Mouse (Mus musculus) midbrain, embryonic 11.5 days (tissue): ENCODE data around the gene Acsm2. TPM values are rescaled to one million over a fixed set of nuclear protein-coding genes. Genes with fewer than 3 reads are reported as not detected.

Source experiments
- ATAC-seq: fragments of 200-750 bp; cut with Nextera tagmentation; 2 replicates; pipeline ENCODE4 v1.8.0; 2017; ENCODE audit warnings: moderate TSS enrichment, moderate library complexity; ENCODE audit not compliant: low FRiP score
- DNase-seq: peaks from one replicate; pipeline ENCODE4 v3.0.0; 2015; ENCODE audit warnings: low spot score; ENCODE audit errors: missing footprints
- H3K27ac ChIP-seq: fragments of 300-500 bp; sonication (generic); 2 replicates; pipeline ENCODE4 v1.5.1; 2014; ENCODE audit warnings: low read depth, low read length
- H3K27me3 ChIP-seq: fragments of 300-500 bp; sonication (generic); 2 replicates; pipeline ENCODE4 v1.6.1; 2014; ENCODE audit warnings: mild to moderate bottlenecking, low read length, moderate library complexity, mixed read lengths; ENCODE audit not compliant: control insufficient read depth, insufficient read depth
- H3K36me3 ChIP-seq: fragments of 300-500 bp; sonication (generic); 2 replicates; pipeline ENCODE4 v1.6.1; 2014; ENCODE audit warnings: mild to moderate bottlenecking, low read length, moderate library complexity, mixed read lengths; ENCODE audit not compliant: control insufficient read depth, insufficient read depth
- H3K4me1 ChIP-seq: fragments of 300-500 bp; sonication (generic); 2 replicates; pipeline ENCODE4 v1.6.1; 2014; ENCODE audit warnings: low read length; ENCODE audit not compliant: control insufficient read depth, insufficient read depth
- H3K4me2 ChIP-seq: fragments of 300-500 bp; sonication (generic); 2 replicates; pipeline ENCODE4 v1.6.1; 2014; ENCODE audit warnings: mild to moderate bottlenecking, moderate library complexity
- H3K4me3 ChIP-seq: fragments of 300-500 bp; sonication (generic); 2 replicates; pipeline ENCODE4 v1.5.1; 2014; ENCODE audit warnings: low read depth, low read length
- H3K9ac ChIP-seq: fragments of 300-500 bp; sonication (generic); 2 replicates; pipeline ENCODE4 v1.6.1; 2014; ENCODE audit warnings: low read length
- H3K9me3 ChIP-seq: fragments of 300-500 bp; sonication (generic); 2 replicates; pipeline ENCODE4 v1.6.1; 2016; ENCODE audit warnings: low read length; ENCODE audit not compliant: control insufficient read depth
- WGBS: fragments of 180-500 bp; shearing (Covaris S2); extraction: QIAGEN DNeasy Blood & Tissue Kit; methylation state at CpG from one replicate; pipeline ENCODE4 v1.1.7; 2014; 5-methylcytosine and 5-hydroxymethylcytosine counted together
- polyA plus RNA-seq: library from polyadenylated mRNA; unstranded; fragments of >200 nt; fragmentation: Nextera tagmentation; extraction: Ambion mirVana; gene quantifications from 2 replicates; pipeline ENCODE4 v1.2.1, GENCODE M21; 2014

Gene Acsm2
- polyA plus RNA-seq, 1 experiment from 2014 or later = not detected

- Histone ChIP-seq H3K4me3 (no peak overlapping the region), H3K9ac (no peak overlapping the region), H3K4me2 (no peak overlapping the region), H3K27ac (no peak overlapping the region), H3K36me3 (no peaks in the 10 kb centered on the region), H3K4me1 (no peaks in the 10 kb centered on the region), H3K27me3 (no peaks in the 10 kb centered on the region), H3K9me3 (no peaks in the 10 kb centered on the region)
- ATAC-seq = no peak
- WGBS = 77% methylated on average over 1 of the region's 1 CpGs
- DNase-seq = no peak
Observed at GRCm38 (mm10) chr7:119601954-119602317, 47.8 kb downstream of the Acsm2 start.

- Histone ChIP-seq H3K27ac (no peak overlapping the region), H3K9me3 (no peaks in the 10 kb centered on the region), H3K4me1 (no peaks in the 10 kb centered on the region), H3K9ac (no peak overlapping the region), H3K4me2 (no peak overlapping the region), H3K27me3 (no peaks in the 10 kb centered on the region), H3K4me3 (no peak overlapping the region), H3K36me3 (no peaks in the 10 kb centered on the region)
- ATAC-seq (no peak), DNase-seq (no peak)
- 91% methylated on average over 2 of the region's 2 CpGs for WGBS
Observed at GRCm38 (mm10) chr7:119604903-119605483, 50.9 kb downstream of the Acsm2 start.

GRCm38 (mm10) chr7:119605926-119606663, 52.0 kb downstream of the Acsm2 start:
- 74% methylated on average over 9 of the region's 9 CpGs for WGBS
- Histone ChIP-seq H3K4me2 (no peak overlapping the region), H3K36me3 (no peaks in the 10 kb centered on the region), H3K4me1 (no peaks in the 10 kb centered on the region), H3K27ac (no peak overlapping the region), H3K9me3 (no peaks in the 10 kb centered on the region), H3K4me3 (no peak overlapping the region), H3K27me3 (no peaks in the 10 kb centered on the region), H3K9ac (no peak overlapping the region)
- ATAC-seq = no peak
- DNase-seq = no peak

- Histone ChIP-seq H3K4me3 (no peak within 1 kb of the TSS), H3K27me3 (no peaks in the 10 kb centered on the region), H3K36me3 (no peaks in the 10 kb centered on the region), H3K9me3 (no peaks in the 10 kb centered on the region), H3K27ac (no peak within 1 kb of the TSS), H3K4me2 (no peak within 1 kb of the TSS), H3K9ac (no peak within 1 kb of the TSS), H3K4me1 (no peaks in the 10 kb centered on the region)
- DNase-seq = no peak
- WGBS = 83% methylated on average over 5 of the region's 5 CpGs
- ATAC-seq = no peak
Observed at GRCm38 (mm10) chr7:119606664-119607076, 52.5 kb downstream of the Acsm2 start, which contains the start of gene Acsm1. Gene Acsm1, plus strand, starts transcription at chr7:119607026.

GRCm38 (mm10) chr7:119607796-119608515, 53.8 kb downstream of the Acsm2 start:
- Histone ChIP-seq H3K36me3 (no peaks in the 10 kb centered on the region), H3K27me3 (no peaks in the 10 kb centered on the region), H3K4me2 (no peak overlapping the region), H3K27ac (no peak overlapping the region), H3K9ac (no peak overlapping the region), H3K9me3 (no peaks in the 10 kb centered on the region), H3K4me1 (no peaks in the 10 kb centered on the region), H3K4me3 (no peak overlapping the region)
- ATAC-seq (no peak), DNase-seq (no peak)
- 85% methylated on average over 9 of the region's 9 CpGs for WGBS

GRCm38 (mm10) chr7:119616531-119616930, 62.4 kb downstream of the Acsm2 start:
- Histone ChIP-seq H3K36me3 (no peaks in the 10 kb centered on the region), H3K27ac (no peak overlapping the region), H3K4me1 (no peaks in the 10 kb centered on the region), H3K9ac (no peak overlapping the region), H3K4me3 (no peak overlapping the region), H3K27me3 (no peaks in the 10 kb centered on the region), H3K9me3 (no peaks in the 10 kb centered on the region), H3K4me2 (no peak overlapping the region)
- ATAC-seq (no peak), DNase-seq (no peak)
- WGBS = 79% methylated on average over 1 of the region's 1 CpGs

- Histone ChIP-seq H3K4me1 (no peaks in the 10 kb centered on the region), H3K4me2 (no peak overlapping the region), H3K36me3 (no peaks in the 10 kb centered on the region), H3K9ac (no peak overlapping the region), H3K27me3 (no peaks in the 10 kb centered on the region), H3K27ac (no peak overlapping the region), H3K4me3 (no peak overlapping the region), H3K9me3 (no peaks in the 10 kb centered on the region)
- DNase-seq (no peak), ATAC-seq (no peak)
- WGBS = 85% methylated on average over 6 of the region's 6 CpGs
Observed at GRCm38 (mm10) chr7:119617593-119617992, 63.5 kb downstream of the Acsm2 start.

- no peak overlapping the region for H3K4me2 ChIP-seq
- no peak overlapping the region for H3K9ac ChIP-seq
- H3K27me3 ChIP-seq = no peaks in the 10 kb centered on the region
- H3K36me3 ChIP-seq = no peaks in the 10 kb centered on the region
- DNase-seq (no peak), ATAC-seq (no peak)
- H3K27ac ChIP-seq = no peak overlapping the region
- WGBS = 64% methylated on average over 4 of the region's 4 CpGs
- no peaks in the 10 kb centered on the region for H3K4me1 ChIP-seq
- no peaks in the 10 kb centered on the region for H3K9me3 ChIP-seq
- H3K4me3 ChIP-seq = no peak overlapping the region
Observed at GRCm38 (mm10) chr7:119618209-119618935, 64.2 kb downstream of the Acsm2 start.

- Histone ChIP-seq H3K9me3 (no peaks in the 10 kb centered on the region), H3K27ac (no peak overlapping the region), H3K4me1 (no peaks in the 10 kb centered on the region), H3K36me3 (no peaks in the 10 kb centered on the region), H3K9ac (no peak overlapping the region), H3K27me3 (no peaks in the 10 kb centered on the region), H3K4me3 (no peak overlapping the region), H3K4me2 (no peak overlapping the region)
- ATAC-seq (no peak), DNase-seq (no peak)
Observed at GRCm38 (mm10) chr7:119620157-119620556, 66.0 kb downstream of the Acsm2 start.
